Mouse (Mus musculus): Measurements from ENCODE around the gene Pcyt2.

The Pcyt2 gene

DNA sequence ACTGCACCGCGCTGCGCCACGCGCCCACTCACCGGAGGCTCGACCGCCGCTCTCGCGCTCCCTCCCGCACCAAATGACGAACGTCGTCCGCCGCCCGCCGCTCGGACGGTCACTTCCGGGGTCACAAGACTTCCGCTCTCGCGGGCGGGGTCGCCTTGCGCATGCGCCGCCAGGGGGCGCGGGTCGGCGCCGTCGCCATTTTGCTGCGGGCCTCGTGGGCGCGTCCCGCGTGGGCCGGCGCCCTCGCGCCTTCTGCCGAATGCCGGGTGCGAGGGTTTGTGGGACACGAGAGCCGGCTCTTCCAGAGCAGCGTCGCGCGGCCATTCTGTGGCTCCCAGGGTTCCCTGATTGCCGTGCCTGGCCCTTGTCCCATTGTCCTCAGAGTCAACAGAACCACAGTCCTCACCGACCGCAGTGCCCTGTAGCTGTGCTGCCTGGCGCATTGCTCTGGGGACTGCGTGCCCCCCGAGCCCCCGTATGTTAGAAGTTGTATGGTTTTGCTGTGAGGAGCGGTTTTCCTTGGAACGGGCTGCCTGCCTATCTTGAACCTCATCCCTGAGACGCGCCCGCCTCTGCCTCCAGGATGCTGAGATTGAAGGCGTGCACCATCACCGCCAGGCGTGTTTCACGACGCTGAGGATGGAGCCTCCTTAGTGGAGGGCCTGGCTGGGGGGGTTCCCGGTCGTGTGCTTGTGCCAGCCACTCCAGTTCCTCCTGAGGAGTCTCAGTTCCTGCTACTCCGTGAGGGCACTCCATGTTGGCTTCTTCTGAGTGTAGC lies 36.1 kb downstream of the Pcyt2 start, which contains the start of gene Arhgdia:
Arhgdia (minus strand) TSS at position 135 of the 778 bp plus-strand sequence.
- DNase-seq (ENCODE audit: low read depth, low spot score) = peak; percentile 84

DNA sequence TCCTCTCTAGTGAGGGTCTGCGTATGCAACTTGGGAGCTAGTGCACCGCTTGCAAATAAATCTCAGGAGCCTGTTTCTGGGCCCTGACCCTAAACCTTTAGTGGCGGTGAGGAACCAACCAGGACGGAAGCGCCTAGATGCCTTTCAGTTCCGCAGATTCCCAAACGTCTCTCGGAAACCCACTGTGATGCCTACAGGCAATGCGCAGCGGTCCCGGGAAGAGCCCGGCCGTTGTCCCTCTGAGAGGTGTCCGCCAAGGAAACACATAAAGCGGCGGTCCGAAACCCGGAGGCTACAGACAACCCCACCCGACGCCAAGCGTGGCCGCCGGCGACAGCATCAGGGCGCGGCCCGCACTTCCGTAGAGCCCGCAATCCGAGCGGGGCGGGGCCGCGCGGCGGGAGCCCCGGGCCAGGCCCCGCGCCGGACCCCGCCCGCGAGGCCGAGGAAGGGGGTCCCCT lies 36.8 kb downstream of the Pcyt2 start:
- DNase-seq (ENCODE audit: low read depth, low spot score) = no peak

- DNase-seq (ENCODE audit: low read depth, low spot score) = no peak
Measured at GRCm38 (mm10) chr11:120580190-120580589, 37.5 kb downstream of the Pcyt2 start.

DNA sequence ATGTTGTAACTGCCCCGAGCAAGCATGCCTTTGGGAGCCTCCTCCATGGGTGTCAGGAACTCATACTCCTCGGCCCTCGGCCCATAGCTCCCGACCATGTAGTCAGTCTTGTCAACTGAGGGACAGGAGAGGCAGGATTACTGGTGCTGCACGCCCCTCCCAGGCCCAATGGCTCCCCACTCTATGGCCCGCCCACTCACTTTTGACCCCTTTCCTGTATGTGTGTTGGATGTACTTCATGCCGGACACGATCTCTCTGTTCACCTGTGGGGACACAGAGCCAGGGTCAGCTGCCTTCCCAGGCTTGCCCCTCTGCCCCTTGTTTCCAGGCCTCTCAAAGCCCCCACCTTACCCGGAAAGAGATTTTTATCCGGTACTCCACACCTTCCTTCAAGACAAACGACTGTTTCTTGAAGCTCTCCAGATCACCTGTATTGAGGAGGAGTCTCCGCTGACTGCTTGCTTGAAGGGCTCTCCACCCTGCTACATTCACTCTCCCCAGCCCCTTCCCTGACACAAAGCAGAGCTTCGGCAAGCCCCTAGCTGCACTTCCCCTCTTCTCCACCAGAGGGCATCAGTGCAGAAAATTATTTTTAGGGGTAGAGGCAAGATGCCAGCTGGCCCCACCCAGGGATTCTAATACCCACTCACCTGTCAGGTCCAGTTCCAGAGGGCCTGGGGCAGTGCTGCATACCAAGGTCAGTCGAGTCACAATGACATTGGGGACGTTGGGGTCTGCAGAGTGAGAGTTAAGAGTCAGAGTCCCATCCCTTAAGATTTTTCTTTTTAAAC lies 38.2 kb downstream of the Pcyt2 start:
- no peak for DNase-seq (ENCODE audit: low read depth, low spot score)

DNA sequence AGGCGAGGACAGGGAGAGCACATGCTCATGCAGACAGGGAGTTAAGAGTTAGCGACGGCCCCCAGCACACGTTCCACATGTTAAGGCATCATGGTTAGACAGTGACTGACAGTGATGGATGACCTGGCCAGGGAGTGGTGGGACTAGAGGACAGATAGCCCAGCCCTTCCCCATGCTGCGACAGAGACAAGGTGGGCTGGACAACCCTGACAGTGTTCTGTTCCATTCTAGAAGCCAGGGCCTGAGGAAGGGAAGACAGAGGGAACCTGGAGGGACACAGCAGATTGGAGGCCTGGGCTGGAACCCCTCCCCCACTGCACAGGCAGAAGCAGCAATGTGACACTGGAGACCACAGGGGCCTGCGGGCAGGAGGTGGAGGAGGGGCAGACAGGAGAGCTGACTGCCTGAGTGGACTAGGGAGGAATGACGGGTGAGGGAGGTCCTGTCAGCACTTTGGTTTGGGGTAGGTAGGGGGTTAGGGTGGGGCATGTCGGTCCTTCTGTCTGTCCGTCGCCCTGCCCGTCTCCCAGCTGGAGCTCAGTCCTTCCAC lies 39.0 kb downstream of the Pcyt2 start:
- DNase-seq (ENCODE audit: low read depth, low spot score) = no peak

GRCm38 (mm10) chr11:120578024-120578693 lies 39.6 kb downstream of the Pcyt2 start:
- DNase-seq (ENCODE audit: low read depth, low spot score) = no peak

GRCm38 (mm10) chr11:120577211-120578023 lies 40.3 kb downstream of the Pcyt2 start:
- DNase-seq (ENCODE audit: low read depth, low spot score) = no peak

GRCm38 (mm10) chr11:120576365-120576981 lies 41.3 kb downstream of the Pcyt2 start:
- DNase-seq (ENCODE audit: low read depth, low spot score) = no peak

- no peak for DNase-seq (ENCODE audit: low read depth, low spot score)
Measured at GRCm38 (mm10) chr11:120575940-120576339, 41.8 kb downstream of the Pcyt2 start.

DNA sequence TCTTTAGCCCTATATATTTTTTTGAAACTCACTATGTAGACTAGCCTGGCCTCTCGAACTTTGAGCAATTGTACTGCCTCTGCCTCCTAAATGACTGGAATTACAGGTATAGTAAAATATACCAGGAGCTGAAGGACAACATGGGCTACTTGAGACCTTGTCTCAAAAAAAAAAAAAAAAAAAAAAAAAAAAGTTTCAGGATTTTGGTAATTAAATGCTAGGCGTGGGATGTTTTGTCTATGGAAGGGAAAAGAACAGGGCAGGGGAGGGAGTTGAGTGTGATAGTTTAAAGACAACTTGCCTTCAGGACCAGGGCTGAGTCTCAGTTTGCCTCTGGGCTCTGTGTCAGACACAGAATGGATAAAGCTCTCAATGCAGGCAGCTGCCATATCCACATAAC lies 42.7 kb downstream of the Pcyt2 start:
- no peak for DNase-seq (ENCODE audit: low read depth, low spot score)

DNA sequence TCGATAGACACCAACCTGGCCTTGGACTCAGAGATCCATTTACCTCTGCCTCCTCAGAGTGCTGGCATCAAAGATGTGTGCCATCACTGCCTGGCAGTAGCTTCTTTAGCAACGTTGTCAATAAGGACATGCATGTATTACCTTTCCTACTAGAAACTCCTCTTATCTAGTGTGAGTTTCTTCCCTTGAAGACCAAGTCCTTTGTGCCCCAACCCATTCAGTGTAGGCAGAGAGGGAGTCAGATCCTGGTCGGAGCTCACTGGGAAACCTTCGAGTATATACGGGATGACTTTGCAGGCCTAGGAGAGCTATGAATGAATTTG lies 43.5 kb downstream of the Pcyt2 start:
- DNase-seq (ENCODE audit: low read depth, low spot score) = no peak

DNA sequence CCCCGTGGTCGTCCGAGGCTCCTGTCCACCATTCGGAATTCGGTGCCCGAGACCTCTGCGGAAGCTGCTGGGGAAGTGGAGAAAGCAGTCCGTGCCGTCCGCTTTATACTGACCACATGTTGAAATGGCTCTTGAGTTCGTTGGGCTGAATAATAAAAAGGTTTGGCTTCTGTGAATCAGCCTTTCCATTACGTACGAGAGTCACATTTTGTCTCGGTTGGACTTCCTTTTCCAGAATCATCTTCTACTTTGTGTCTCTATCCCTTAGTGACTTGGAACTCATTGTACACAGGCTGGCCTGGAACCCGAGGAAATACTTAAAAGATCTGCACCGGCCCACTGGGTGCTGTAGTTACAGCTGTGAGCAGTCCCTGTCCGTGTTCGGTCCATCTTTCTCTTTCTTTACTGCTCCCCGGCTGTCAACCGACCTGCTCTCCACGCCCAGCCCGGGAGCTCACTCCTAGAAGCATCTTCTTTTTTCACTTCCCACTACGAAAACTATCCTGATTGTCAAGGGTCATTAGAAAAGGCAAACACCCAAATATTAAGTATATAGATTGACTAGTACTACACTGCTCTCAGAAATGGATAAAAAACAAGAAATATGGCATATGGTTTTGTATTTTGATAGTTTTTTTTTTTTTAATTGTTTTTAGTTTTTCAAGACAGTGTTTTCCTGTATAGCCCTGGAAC lies 44.0 kb downstream of the Pcyt2 start:
- DNase-seq (ENCODE audit: low read depth, low spot score) = no peak

GRCm38 (mm10) chr11:120572752-120573584 lies 44.8 kb downstream of the Pcyt2 start, which contains the start of gene P4hb:
Gene P4hb, minus strand, starts transcription at chr11:120573253.
- peak; percentile 99 for DNase-seq (ENCODE audit: low read depth, low spot score)

DNA sequence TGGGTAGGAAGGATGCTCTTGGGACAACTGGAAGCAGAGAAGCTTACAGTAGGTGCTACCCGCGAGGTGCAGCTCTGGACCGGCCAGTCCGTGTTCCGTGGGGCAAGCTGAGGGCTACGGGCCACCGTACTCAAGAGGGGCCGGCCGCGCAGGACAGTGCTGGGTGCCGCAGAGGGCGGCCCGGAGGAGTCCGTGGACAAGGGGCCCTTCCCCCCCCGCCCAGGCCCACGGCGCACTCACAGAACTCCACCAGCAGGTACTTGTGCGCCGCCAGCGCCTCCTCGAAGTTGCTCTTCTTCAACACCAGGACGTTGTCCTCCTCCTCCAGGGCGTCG lies 45.4 kb downstream of the Pcyt2 start:
- DNase-seq (ENCODE audit: low read depth, low spot score) = no peak

- DNase-seq (ENCODE audit: low read depth, low spot score) = no peak
Measured at GRCm38 (mm10) chr11:120571754-120572416, 45.9 kb downstream of the Pcyt2 start.

DNA sequence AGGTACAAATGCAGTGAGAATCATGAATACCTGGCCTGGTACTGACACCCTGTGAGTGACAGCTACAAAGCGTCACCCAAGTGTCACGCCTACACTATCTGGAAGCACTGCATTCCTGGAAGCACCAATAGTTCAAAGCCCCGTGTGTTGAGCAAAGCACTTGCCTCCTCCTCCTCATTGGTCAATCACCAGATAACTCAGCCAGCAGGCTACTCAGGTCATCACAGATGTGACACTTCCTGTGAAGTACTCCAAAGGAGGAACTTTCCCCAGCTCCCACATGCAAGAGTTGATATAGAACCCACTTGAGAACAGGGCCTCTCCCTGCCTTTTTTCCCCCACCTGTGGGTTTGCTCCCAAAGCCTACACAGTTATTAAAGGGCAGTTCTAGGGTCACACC lies 46.6 kb downstream of the Pcyt2 start:
- no peak for DNase-seq (ENCODE audit: low read depth, low spot score)

GRCm38 (mm10) chr11:120568324-120568723 lies 49.4 kb downstream of the Pcyt2 start:
- DNase-seq (ENCODE audit: low read depth, low spot score) = no peak

DNA sequence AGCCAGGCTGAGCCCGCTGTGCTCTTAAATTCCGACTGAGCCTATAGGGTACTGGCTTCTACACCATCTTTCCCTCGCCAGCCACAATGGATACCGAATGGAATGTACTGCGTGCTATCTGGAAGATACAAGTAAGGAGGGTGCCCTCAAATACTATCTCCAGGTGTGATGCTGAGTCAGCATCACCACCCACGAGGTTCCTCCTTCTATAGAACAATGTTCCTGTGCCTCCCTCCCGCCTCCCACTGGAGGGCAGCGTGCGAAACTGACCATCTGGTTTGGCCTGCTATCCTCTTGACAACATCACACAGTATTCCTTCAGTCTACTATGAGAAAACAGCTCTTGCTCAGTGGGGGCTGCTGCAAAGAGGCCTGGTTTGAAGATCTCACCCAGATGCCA lies 52.6 kb downstream of the Pcyt2 start:
- no peak for DNase-seq (ENCODE audit: low read depth, low spot score)

- no peak for DNase-seq (ENCODE audit: low read depth, low spot score)
Measured at GRCm38 (mm10) chr11:120562949-120563348, 54.8 kb downstream of the Pcyt2 start.
